Mouse (Mus musculus): ENCODE measurements around the gene Krt79.

DNA sequence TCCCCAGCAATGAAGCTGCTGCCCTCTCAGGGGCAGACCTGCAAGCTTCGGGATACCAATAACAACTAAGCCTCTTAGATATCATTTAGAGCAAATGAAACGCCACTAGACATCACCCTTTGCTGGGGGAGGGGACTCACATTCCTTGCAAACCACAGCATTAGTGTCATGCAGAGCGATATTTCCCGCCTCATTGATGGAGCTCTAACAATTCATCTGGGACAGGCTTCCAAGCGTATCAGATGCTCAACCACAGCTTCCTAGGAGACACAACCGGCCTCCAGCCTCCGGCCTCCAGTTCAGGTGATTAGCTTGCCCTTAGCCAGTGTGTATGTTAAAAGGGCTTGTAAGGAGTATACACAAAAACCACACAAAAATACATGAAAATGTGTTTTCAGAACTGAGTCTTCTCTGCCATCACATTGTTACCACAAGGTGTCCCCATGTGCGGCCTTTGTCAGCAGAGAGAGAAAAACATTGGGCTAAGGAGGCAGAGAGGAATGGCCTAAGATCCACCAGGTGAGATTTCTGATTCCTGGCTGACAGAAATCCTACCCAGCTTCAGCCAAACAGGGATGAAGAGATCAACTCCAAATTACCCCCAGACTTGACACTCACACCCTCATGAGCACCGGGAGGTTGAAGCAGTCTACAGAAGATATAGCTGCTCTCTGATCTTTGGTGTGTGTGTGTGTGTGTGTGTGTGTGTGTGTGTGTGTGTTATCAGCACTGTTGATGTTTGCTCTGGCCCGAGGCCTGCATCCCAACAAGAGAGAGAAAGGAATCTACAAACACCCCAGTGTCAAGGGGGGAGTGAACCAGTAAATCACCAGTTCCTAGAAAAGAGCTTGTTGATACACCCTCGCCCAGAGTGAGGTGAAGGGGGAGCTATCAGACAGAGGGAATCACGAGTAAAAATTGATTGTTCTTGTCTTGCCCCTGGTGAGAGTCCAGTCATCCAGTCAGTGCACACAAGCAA is 37.7 kb downstream of the Krt79 start:
- no peak for TF ChIP-seq CTCF (IDR thresholded peaks at IDR 0.05; ENCODE audit: borderline replicate concordance, insufficient read depth, low read length)
- no peak for TF ChIP-seq POLR2A (IDR thresholded peaks at IDR 0.05; ENCODE audit: low read depth, low read length)

Data from embryonic fibroblast, embryonic 13.5 days (primary cell).